Mouse (Mus musculus) layer of hippocampus, adult 9-10 months (tissue): ENCODE results near the gene Plk5.

Experiments
- DNase-seq: peaks from one replicate; pipeline ENCODE4 v3.0.0; 2022; ENCODE audit warnings: low spot score

Gene Plk5

DNA sequence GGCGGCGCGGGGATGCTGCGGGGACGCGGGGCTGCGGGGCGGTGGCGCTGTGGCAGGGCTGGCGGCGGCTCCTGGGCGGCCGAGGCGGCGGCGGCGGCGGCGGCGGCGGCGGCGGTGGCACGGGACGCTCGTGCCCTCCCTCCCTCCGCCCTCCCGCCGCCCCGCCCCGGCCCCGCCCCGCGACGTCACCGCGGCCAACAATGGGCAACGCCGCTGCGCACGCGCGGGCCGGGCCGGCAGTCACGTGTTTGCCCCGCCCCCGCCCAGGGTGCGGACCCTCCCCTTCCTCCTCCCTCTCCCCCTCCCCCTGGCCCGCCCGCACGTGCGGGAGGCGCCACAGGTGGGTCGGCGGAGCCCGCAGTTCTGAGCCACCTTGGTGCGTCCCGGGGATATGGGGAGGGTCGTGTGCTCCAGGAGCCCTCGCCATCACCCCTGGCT is 31.3 kb downstream of the Plk5 start, which contains the start of gene Mex3d:
TSS of gene Mex3d (minus strand) at position 138 of the 438 bp plus-strand sequence.
- no peak for DNase-seq

GRCm38 (mm10) chr10:80388731-80389130 is 32.5 kb downstream of the Plk5 start:
- no peak for DNase-seq

GRCm38 (mm10) chr10:80389185-80389708 is 33.0 kb downstream of the Plk5 start:
- DNase-seq = no peak

GRCm38 (mm10) chr10:80390697-80391096 is 34.4 kb downstream of the Plk5 start:
- DNase-seq = no peak

DNA sequence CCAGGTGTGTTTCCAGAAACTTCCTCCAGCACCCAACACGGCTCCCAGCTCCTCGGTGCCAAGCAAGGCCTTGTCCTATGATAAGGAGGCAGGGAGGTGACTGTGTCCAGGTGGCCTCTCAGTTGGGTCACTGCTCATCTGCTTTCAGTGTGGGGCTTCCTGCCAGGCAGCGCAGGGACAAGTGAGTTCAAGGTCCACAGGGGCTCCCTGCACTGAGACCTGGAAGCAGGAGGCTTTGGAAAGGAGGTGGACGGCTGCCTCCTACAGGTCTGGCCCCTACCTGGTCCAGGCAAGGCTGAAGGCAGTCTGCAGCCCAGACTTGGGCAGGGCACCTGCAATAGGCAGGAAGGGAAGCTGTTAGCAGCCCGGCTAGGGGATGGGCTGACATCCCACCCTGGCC is 36.4 kb downstream of the Plk5 start:
- no peak for DNase-seq

DNA sequence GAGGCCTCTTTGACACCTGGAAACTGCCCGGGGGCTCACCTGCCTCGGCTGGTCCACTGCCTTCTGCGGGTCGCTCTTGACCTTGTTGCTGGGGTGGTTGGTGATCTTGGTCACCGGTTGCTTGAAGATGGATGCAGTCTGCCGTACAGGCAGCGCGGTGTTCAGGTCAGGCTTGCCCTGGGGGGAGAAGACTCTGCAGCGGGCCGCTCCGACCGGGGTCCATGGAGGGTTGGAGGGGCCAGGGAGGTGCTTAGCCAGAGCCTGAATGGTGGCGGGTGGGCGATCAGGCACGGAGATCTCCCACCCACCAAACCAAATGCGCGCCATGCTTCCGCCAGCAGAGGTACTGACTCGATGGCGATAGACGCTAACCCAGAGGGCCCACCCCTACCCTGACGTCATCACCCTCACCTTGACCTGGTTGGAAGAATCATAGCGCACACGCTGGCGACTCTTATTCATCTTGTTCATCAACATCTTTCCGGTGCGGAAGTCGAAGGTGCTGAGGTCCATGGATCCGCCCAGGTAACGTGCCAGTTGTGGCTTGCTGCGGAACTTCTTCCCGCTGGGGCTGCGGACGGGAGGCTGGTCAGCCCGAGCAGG is 38.9 kb downstream of the Plk5 start:
- no peak for DNase-seq

GRCm38 (mm10) chr10:80396822-80397523 is 40.7 kb downstream of the Plk5 start:
- no peak for DNase-seq

DNA sequence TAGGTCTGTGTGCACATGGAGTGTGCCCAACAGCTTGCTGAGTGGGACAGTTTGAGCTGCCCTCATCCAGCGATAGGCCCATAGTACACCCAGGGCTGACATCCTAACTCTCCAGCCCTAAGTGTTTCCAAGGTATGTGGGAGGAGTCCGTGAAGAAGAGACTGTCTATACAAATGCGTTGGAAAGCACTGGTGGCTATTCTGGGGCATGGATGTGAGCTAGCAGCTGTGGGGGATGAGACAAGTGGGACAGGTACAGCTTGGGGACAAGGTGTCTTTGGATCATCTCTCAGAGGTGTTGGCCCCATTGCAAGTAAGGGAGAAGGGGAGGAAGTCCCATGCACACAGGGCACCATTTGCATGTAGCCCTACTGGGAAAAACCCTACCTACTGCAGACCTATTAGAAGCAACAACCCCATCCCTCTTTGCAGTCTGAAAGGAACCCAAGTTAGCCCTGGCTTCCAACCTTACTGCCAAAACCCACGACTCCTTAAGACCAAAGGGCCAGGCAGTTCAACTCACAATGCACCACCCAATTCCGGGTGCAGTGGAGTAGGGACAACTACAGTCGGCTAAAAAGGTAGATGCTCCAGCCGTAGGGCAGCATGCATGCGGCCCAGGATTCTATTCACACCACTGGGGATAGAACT is 41.4 kb downstream of the Plk5 start:
- DNase-seq = no peak

GRCm38 (mm10) chr10:80398174-80398535 is 41.9 kb downstream of the Plk5 start:
- no peak for DNase-seq

GRCm38 (mm10) chr10:80398719-80399190 is 42.5 kb downstream of the Plk5 start:
- DNase-seq = peak; percentile 88

DNA sequence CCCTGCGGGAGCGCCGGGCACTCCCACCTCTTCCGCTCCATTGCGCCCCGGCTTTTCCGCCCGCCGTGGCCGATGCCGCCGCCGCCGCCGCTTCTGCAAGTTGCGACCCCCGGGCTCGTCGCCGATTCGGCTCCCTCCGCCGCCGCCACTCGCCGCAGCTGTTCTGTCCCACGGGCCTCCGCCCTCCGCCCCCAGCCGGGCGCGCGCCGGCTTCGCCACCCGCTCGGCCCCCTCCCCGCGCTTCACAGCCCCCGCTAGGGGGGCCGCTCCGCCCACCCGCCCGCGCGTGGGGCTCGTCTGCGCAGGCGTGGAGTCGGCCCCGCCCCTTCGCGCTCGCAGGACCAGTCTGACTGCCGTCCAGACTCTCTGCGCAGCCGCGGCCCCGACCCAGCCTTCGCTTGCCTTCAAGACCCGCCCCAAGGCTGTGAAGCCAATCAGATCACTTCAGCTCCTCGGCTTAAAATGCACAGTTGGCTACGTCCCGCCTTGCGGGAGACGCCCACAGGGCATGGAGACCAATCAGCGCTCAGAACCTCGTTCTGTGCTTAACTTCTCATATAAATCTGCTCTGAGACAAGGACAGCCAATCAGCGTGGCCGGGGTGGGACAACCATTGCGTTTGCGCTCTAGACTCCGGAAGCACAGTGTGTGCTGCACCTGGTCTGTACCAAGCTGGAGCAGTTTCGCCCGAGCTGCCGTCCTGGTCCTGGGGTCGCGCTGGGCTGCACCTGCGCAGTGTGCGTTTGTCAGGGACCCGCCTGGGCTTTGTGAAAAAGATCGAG is 43.1 kb downstream of the Plk5 start, which contains the start of gene Mbd3:
TSS of gene Mbd3 (minus strand) at position 360 of the 782 bp plus-strand sequence.
- peak; percentile 96 for DNase-seq

DNA sequence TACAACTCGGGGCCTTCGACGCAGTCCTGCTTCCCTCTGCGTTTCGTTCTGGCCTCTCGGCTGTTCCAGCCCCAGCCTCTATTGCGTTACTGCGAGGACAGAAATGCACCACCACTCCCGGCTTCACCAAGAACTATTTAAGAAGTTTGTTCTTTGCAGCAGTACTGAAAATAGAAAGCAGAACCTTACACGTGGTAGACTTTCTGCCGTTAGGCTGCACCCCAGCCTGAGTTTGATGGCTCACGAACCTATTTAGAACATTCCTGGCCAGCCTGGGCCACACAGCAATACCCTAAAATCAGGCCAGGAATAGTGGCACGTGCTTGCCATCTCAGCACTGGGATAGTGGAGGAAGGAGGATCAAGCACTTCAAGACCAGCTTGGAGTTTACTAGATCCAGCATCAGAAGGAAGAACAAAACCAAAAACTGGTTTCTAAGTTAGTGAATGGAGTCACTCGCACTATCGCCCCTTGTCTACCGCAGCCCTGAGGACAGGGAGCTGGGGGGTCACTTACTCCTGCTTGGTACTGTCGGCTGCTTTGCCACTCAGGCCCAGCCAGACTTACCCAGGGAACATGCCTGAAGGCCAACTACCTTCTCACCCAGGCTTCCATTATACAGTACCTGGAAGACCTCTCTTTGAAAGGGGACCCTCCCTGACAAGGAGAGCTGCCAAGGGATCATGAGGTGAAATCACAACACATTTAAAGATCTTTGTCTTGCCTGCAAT is 43.9 kb downstream of the Plk5 start:
- no peak for DNase-seq

GRCm38 (mm10) chr10:80400704-80401161 is 44.5 kb downstream of the Plk5 start:
- DNase-seq = no peak

DNA sequence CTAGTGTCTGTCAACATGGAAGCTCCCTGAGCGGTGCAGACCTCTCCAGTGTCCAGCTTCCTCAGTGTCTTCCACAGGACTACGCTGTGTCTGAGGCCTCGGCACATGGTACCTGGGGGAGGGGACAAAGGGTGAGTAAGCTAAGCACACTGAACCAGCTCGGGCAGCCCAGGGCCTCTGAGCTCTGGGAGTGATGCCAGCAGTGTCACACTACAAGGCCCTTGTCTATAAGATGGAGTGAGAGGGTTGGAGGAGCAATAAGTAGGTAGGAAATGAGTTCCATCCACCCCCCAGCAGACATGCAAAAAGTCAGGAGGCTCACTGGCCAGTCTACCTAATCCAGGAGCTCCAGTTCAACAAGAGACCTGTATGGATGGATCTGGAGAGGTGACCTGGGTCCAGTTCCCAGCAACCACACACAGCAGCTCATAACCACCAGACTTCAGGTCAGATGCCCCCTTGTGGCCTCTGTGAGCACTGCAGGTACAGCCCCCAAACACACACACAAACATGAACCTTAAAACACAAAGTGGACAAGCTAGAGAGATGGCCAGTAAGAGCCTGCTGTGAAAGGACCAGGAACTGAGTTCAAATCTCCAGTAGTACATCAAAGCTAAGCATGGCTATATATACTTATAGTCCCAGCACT is 46.9 kb downstream of the Plk5 start:
- no peak for DNase-seq

- no peak for DNase-seq
These were observed 49.4 kb downstream of the Plk5 start for GRCm38 (mm10) chr10:80405481-80406173.

GRCm38 (mm10) chr10:80406684-80407501 is 50.6 kb downstream of the Plk5 start, which contains the start of gene Uqcr11:
TSS of gene Uqcr11 (minus strand) at chr10:80406830.
- peak; percentile 76 for DNase-seq

DNA sequence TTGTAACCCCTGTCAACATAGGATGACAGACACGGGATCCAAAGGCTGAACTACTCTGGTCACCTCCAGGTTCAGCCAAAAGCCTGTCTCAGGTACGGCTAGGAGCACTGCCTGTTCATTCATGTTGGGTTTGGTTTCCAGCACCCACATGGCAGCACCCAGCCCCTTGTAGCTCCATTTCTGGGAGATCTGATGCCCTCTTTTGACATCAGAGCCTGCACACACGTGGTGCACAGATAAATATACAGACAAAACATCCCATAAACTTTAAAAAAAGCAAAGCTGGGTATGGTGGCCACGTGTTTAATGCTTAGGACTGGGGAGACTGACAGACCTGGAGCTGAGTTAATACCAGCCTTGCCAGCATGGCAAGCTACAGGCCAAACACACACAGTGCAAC is 51.7 kb downstream of the Plk5 start:
- no peak for DNase-seq

DNA sequence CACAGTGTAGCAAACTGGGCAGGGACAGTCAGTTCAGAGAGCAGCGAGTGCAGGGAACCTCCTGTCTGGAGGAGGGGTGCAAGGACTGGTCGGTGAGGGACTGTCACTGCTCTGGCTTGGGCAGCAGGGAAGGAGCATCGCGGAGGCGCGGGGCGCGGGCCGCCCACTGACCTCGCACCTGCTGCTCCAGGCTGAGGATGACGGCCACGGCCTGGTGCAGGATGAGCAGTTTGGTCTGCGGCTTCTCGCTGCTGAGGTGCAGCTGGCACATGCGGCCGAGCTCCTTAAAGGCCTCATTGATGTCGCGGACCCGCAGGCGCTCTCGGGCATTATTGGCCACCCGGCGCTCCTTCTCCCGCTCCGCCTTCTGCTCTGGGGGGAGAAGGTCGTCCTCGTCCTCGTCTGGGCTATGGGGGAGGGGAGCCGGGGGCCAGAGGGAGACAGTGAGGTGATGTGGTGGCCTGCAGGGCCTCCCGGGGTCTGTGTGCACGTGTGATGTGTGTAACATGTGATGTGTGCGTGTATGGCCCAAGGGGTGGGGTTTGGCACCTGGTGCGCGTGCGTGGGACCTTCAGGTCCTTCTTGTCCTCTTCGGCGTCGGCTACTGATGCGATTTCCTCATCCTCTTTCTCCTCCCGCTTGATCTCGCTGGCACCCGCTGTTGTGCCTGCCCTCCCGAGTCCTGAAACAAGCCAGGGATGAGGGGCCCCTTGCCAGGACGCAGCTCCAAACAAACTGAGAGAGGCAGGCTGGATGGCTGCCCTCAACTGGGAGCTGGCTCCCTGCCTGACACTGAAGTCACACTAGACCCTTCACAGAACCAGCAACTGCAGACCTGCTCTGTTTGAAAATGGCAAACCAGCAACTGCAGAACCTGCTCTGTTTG is 56.6 kb downstream of the Plk5 start:
- no peak for DNase-seq
